Mouse (Mus musculus) left cerebral cortex, postnatal 36 days (tissue): Measurements from ENCODE around the gene Per2. TPM values are rescaled to one million over a fixed set of nuclear protein-coding genes. Genes with fewer than 3 reads are reported as not detected.

Experiments
- DNase-seq, 2 experiments: peaks; one replicate each; pipeline ENCODE4 v3.0.0; 2021 to 2022; ENCODE audit warnings: low spot score in 2 of 2, mixed read lengths in 1 of 2
- intact Hi-C: fragments of 180-260 bp; cut with DNase I; formaldehyde crosslinking; loops from one replicate; pipeline ENCODE4 v1.15.1; 2025
- total RNA-seq, 2 experiments: library from RNA; stranded (reverse); gene quantifications; 2 replicates each; pipeline ENCODE4 v1.2.3; 2021

The Per2 gene
- total RNA-seq, 2 experiments from 2014 or later: 28.9 to 37.8 TPM

DNA sequence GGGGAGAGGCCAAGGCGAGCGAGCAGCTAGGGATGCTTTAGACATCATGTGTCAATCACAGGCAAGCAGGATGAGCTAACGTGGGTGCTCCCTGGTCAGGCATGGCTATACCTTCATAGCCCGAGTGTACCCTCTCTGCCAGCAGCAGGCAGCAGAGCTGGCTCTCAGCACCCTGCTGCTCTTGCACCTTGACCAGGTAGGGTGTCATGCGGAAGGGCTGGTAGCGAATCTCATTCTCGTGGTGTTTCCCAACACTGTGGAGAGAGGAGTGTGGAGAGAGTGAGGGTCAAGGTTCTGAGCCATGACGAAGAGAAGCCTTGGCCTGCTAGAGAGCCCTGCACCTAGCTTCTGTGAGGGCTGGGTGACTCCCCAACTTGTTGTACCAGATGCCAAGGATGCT is 19.3 kb downstream of the Per2 start:
- no peak for DNase-seq
- intact Hi-C loops: no loop called here

- DNase-seq: no peak
- intact Hi-C loops: no loop called here
Observed at GRCm38 (mm10) chr1:91437573-91437972, 21.6 kb downstream of the Per2 start.

DNA sequence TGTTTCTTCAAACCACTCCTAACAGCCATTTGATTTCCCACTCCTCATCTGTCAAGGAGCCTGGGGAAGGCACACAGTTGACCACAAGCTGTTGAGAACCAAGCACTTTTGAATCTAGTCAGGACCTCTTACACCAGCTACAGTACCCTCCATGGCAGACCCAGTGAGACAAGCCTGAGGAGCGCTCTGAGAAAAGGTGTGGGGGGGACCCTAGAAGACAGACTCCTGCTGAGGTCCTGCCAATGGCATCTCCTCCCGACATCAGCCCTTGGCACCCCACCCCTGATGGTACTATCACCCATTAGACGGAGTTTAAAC is 22.1 kb downstream of the Per2 start:
- intact Hi-C loops: no loop called here
- DNase-seq: no peak

DNA sequence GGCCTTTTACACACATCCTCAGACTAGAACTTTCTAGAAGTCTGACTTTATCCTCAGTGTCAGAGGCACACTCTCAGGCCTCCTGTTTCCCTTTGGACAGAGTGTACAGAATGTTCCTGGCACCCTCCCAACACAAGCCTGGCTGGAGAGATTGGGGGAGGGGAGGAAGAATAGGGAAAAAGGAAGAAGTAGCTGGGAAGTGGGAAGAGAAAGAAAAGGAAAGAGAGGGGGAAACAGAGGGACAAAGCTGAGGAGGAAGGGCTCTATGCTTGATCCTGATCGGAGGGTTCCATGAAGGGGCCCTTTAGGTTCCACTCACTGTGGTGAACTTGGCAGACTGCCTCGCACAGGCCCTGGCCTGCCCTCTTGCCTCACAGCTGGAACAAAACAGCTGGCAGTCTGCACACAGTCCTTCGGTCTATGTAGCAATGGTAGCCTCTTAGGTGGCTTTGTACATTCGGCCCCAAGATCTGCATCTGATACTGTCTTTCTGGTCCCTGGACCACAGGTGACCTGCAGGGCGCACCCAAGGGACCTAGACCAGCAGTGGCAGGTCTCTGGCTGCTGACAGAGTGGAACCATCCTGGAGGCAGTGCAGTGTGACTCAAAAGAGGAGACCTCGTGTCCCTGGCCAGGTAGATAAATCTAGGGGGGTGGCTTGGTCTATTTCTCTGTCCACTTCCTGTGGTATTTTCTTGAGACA is 22.6 kb downstream of the Per2 start:
- DNase-seq: no peak
- intact Hi-C loops: no loop called here

- no peak for DNase-seq
Observed at GRCm38 (mm10) chr1:91435606-91436130, 23.5 kb downstream of the Per2 start.

GRCm38 (mm10) chr1:91434905-91435304 is 24.2 kb downstream of the Per2 start:
- DNase-seq: no peak
- intact Hi-C loops: no loop called here

More at GRCm38 (mm10) chr1:91435606-91436130, 23.5 kb downstream of the Per2 start:
- intact Hi-C loops: no loop called here

DNA sequence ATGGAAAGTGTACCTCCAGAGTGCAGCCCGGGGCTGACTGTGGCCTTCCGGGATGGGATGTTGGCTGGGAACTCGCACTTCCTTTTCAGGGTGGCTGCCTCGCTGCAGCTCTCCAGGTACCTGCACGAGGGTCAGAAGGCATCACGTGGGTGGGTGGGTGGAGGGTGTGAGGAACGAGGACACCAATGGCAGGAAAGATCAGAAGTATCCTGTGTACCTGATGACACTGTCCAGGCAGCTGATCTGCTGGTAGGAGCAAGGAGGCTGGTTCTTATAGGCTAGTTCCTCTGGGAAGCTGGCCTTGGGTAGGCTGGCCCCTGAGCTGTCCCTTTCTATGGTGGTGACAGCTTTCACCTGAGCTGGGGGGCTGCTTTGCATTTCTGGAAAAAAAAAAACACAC is 28.4 kb downstream of the Per2 start:
- no peak for DNase-seq
- intact Hi-C loops: no loop called here

DNA sequence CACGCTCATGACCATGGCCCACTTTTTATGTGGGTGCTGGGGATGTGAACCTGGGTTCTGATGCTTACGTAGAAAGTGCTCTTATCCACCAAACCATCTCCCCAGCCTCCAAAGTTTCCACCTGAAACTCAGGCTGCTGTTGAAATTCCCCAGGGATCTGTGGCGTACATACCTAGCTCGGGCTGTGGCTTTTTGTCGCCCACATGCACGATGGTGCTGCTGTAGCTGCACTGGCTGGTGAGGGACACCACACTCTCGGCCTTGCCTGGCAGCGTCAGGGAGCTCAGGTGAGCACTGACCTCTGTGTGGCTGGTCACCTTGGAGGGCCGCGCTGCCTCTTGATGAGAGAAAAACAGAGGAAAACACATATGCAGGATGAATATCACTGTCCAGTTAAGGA is 29.9 kb downstream of the Per2 start:
- no peak for DNase-seq
- intact Hi-C loops: loop anchor here (5.0 kb wide), 1 partner anchor 33 kb away; no protein-coding TSS in a partner anchor

DNA sequence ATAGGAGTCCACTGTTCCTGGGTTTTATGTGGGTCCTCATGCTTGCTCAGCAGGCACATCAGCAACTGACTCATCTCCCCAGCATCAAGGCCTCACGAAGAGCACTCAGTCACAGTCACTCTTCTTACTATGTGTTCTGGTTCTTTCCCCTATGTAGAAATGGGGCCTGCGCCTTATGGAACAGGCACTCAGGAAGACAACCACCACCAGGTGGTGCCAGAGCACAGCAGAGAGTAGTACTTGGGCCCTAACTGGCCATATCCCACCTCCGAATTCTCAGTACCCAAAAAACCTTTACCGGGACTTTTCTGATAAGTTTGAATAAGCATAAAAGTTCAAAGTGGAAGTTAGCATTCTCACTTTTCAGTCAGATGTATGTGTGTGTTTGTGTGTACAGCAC is 30.5 kb downstream of the Per2 start:
- intact Hi-C loops: loop anchor here (1.0 to 5.0 kb wide), 2 partner anchors 34 to 55 kb away; no protein-coding TSS in a partner anchor
- peak; percentile 61 to 73 for DNase-seq

DNA sequence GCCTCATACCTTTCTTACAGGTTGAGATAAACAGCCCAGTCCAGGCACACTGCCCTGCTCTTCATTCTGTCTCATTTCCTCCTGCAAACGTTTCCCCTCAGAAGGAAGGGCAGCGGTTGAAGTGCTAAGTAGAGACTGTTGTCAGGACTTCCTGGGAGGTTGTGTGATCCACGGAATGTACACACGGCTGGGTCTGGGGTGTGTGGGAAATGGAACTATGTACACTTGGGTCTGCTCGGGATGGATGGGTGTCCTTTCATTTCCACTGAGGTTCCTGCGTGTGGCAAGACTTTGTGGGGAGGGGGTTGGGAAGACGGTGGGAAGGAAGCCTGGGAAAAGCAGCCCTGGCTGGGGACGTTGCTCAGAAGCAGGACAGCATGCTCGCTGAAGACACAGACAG is 32.7 kb downstream of the Per2 start:
- intact Hi-C loops: loop anchor here (5.0 kb wide), 1 partner anchor 36 kb away; no protein-coding TSS in a partner anchor
- DNase-seq: no peak

- intact Hi-C loops: no loop called here
- DNase-seq: no peak
Observed at GRCm38 (mm10) chr1:91420601-91421065, 38.5 kb downstream of the Per2 start.

DNA sequence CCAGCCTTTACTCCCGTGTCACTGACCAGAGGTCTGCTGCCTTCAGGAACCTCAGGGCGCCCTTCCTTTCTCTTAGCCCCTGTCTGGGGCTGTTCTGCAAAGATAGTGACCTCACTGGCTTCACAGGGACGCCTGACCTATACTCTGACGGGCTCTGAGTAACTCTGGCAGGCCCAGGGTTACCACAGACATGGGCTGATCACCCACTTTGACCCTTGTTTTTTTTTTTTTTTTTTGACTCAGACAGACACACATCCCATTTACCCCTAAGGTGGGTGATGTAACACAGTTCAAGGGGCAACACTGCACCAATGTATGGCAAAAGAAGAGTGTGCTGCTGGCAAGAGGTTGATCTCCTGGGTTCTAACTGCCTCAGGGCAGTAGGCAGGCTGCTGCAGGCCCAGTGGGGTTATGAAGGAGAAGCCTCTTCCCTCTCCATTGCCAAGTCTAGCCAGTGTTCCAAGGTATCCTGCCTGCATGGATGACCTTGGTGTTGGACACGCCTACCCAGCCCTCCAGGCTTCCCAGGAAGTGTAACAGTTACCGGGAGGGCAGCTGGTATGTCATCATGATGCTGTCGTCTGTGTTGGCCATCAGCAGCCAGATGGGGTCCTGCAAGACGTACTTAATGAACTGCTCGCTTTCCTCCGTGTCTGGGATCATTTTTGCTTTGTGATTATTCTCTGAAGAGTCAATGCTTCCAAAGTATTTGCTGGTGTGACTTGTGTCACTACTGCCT is 39.1 kb downstream of the Per2 start:
- intact Hi-C loops: no loop called here
- DNase-seq: no peak

GRCm38 (mm10) chr1:91417991-91418390 is 41.1 kb downstream of the Per2 start:
- no peak for DNase-seq
- intact Hi-C loops: no loop called here

- no peak for DNase-seq
- intact Hi-C loops: no loop called here
Observed at GRCm38 (mm10) chr1:91415311-91415710, 43.8 kb downstream of the Per2 start.

DNA sequence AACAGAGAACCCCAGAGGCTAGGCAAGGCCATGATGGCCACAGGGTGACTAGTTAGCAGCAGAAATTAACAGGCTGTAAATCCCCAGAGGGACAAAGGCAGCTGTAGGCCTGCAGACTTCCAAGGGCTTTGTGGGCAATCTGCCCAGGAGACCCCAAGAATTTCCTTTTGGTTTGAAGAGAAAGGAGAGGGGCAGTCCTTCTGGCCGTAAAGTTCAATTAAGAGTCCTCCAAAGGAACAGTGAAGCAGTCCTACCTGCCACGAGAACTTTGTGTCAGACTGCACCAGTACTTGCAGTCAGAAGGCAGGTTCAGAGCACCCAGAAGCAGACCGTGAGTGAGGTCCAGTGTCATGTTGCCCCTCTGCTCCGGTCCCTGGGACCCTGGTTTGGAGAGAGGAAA is 44.2 kb downstream of the Per2 start:
- no peak for DNase-seq
- intact Hi-C loops: no loop called here

DNA sequence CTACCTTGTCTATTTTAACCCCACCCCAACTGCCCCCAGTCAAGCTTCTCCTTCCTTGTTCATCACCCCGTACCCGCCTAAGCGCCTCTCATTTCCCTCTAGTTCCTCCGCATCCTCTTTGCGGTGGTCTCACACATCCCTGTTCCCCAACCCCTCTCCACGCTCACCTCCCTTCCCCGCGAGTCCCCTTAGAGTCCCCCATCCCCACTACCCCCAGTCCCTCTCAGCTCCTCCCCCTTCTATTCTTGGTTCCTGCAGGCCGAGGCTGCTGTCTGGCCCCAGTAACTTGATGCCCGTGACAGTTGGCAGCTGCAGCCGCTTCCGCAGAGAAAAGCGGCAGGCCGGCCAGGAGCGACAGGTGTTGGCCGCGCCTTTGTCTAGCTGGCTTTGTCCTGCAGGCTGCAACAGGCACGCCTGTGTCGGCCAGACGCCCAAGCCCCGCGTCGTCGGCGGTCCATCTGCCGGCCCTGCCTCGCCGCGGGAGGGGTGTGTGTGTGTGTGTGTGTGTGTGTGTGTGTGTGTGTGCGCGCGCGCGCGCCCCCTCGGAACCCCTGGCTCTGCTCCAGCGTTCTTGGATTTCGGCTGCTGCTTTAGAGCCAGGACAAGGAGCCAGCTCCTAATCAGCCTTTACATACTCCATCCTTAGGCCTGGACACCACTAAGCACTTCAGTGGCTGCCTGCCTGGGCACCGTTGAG is 45.1 kb downstream of the Per2 start, which contains the start of gene Hes6:
Gene Hes6, minus strand, starts transcription at position 141 of the 697 bp plus-strand sequence.
- intact Hi-C loops: no loop called here
- peak; percentile 53 to 65 for DNase-seq

DNA sequence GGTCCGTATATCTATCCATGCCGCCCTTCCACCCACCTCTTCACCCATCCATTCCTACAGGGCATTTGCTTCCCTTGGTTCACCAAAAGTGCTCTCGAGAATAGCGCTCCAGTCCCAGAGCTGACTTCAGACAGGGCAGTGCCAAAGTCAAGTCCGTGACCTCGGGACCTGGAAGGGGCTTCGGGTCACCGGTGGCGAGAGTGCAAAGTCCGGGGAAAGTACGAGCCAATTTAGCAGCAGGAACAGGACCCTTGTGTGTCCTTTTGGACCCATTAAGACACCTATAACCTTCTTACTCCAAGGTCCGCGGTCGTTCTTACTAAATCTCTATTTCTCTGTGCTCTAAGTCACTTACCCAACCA is 45.6 kb downstream of the Per2 start:
- intact Hi-C loops: no loop called here
- DNase-seq: no peak

DNA sequence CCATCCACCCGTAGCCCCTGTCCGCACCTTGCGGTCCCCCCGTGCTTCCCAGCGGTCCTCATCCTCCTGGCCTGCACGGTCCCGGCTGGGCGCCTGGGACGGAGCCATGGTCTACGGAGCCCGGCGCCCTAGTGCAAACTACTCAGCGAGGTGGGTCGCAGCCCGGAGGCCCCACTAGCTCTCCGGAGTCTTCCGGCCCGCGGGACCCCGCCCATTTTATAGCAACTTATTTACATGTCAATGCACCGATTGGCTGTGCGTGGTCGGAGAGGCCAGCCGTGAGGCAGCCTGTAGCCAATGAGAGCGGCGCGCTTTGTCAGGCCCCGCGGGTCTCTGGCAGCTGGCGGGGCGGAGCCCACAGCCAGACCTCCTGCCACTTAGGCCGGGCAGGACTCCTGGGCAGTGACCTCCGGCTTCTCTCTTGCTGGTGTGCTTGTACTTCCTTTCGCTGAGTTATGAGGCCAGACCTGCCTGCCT is 46.1 kb downstream of the Per2 start:
- intact Hi-C loops: no loop called here
- peak; percentile 87 to 89 for DNase-seq

- intact Hi-C loops: no loop called here
- DNase-seq: peak; percentile 26 to 27
Observed at GRCm38 (mm10) chr1:91412286-91413029, 46.7 kb downstream of the Per2 start.
